Mouse (Mus musculus): ENCODE data around the gene Dhx36. TPM values are rescaled to one million over a fixed set of nuclear protein-coding genes. Genes with fewer than 3 reads are reported as not detected.

The Dhx36 gene
- polyA plus RNA-seq, 1 experiment from 2014 or later = 11.3 TPM

DNA sequence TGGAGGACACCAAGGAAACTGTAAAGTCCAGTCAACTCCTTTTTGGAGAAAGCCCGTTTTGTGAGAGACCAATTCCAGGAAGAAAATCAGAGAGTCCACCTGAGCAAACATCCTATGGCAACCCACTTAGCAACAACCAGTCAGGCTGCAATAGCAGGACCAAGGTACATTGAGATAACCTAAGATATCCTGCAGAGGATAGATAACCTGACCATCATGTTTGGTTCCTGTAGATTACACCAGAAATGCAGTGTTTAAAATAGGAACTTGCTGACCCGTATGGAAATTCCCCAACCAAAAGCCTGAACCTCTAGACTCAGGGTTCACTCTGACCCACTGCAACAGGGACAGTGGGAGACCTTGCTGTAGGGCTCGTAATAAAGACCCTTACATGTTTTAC is 42.5 kb downstream of the Dhx36 start:
- Histone ChIP-seq H3K9me3 (replicated peaks; ENCODE audit: control insufficient read depth, low read length) (no peaks in the 10 kb centered on the region), H3K4me1 (ENCODE audit: control insufficient read depth, insufficient read depth, low read length) (no peaks in the 10 kb centered on the region), H3K4me3 (replicated peaks; ENCODE audit: low read length) (no peak overlapping the region), H3K9ac (ENCODE audit: low read length) (no peak overlapping the region), H3K27me3 (ENCODE audit: control insufficient read depth, insufficient read depth, low read length) (no peaks in the 10 kb centered on the region), H3K27ac (ENCODE audit: low read length) (no peak overlapping the region), H3K36me3 (ENCODE audit: control insufficient read depth, insufficient read depth, low read length) (peaks cover 15% of the 10 kb centered on the region), H3K4me2 (ENCODE audit: low read depth, low read length) (no peak overlapping the region)
- ATAC-seq (ENCODE audit: insufficient read depth, low FRiP score) = no peak
- WGBS = 72% methylated on average over 3 of the region's 3 CpGs

DNA sequence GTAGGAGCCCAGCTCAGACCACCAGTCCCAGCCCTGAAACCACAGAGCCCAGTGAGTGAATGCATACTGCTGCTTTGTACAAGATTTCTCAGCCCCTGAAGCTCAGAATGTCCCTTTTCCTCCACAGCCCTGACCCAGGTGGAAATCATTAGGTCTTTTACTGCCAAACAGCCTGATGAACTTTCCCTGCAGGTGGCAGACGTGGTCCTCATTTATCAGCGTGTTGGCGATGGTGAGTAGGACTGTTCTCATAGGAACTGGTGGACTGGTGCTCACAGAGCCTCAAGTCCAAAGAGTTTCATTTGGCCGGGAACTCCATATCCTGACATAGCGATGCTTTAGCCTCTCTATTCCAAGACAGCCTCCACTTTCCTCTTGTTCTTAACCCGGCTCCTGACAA is 47.3 kb downstream of the Dhx36 start:
- H3K27ac ChIP-seq (ENCODE audit: low read length) = no peak overlapping the region
- H3K27me3 ChIP-seq (ENCODE audit: control insufficient read depth, insufficient read depth, low read length) = no peaks in the 10 kb centered on the region
- 0 out of 2 replicates have a peak, but pooled peaks cover 5% of the 10 kb centered on the region for H3K36me3 ChIP-seq (ENCODE audit: control insufficient read depth, insufficient read depth, low read length)
- H3K4me3 ChIP-seq (replicated peaks; ENCODE audit: low read length) = no peak overlapping the region
- no peaks in the 10 kb centered on the region for H3K9me3 ChIP-seq (replicated peaks; ENCODE audit: control insufficient read depth, low read length)
- ATAC-seq (ENCODE audit: insufficient read depth, low FRiP score) = no peak
- WGBS = 87% methylated on average over 6 of the region's 6 CpGs
- no peak overlapping the region for H3K4me2 ChIP-seq (ENCODE audit: low read depth, low read length)
- no peak overlapping the region for H3K9ac ChIP-seq (ENCODE audit: low read length)
- no peaks in the 10 kb centered on the region for H3K4me1 ChIP-seq (ENCODE audit: control insufficient read depth, insufficient read depth, low read length)

DNA sequence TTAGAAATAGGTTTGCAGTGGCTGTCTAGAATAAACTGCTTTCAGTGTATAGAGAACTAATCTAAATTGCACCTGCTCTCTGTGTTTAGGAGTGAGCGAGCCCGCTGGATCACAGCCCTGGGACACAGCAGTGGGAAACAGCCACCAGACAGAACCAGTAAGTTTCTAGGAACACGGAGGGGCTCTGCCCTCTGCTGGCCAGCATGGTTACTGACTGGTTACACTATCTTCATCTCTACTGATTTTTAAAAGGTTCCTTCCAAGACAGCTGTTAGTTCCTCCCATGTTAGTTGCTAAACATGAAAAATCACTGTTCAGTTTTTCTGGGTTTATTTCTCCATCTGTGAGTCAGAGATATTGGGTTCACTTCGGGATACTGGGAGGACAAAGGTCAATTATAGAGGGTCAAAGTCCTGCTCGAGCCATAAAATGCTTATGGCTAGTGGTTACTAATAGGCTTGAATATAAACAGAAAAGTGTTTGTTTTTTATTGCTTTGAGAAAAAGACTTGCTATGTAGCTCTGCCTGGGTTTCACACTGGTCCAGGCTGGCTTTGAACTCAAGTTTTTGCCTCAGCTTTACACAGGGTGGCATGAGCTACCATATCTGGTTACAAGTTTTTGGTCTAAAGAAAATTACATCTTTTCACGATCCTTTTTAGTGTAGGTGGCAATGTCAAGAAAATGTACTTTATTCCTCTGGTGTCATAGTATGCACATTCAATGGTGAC is 48.4 kb downstream of the Dhx36 start:
- Histone ChIP-seq H3K36me3 (ENCODE audit: control insufficient read depth, insufficient read depth, low read length) (0 out of 2 replicates have a peak, but pooled peaks cover 5% of the 10 kb centered on the region), H3K9ac (ENCODE audit: low read length) (no peak overlapping the region), H3K27ac (ENCODE audit: low read length) (no peak overlapping the region), H3K4me3 (replicated peaks; ENCODE audit: low read length) (no peak overlapping the region), H3K4me2 (ENCODE audit: low read depth, low read length) (no peak overlapping the region), H3K9me3 (replicated peaks; ENCODE audit: control insufficient read depth, low read length) (no peaks in the 10 kb centered on the region), H3K4me1 (ENCODE audit: control insufficient read depth, insufficient read depth, low read length) (no peaks in the 10 kb centered on the region), H3K27me3 (ENCODE audit: control insufficient read depth, insufficient read depth, low read length) (no peaks in the 10 kb centered on the region)
- 34% methylated on average over 6 of the region's 6 CpGs for whole genome bisulfite sequencing
- peak; percentile 72 for ATAC-seq (ENCODE audit: insufficient read depth, low FRiP score)

DNA sequence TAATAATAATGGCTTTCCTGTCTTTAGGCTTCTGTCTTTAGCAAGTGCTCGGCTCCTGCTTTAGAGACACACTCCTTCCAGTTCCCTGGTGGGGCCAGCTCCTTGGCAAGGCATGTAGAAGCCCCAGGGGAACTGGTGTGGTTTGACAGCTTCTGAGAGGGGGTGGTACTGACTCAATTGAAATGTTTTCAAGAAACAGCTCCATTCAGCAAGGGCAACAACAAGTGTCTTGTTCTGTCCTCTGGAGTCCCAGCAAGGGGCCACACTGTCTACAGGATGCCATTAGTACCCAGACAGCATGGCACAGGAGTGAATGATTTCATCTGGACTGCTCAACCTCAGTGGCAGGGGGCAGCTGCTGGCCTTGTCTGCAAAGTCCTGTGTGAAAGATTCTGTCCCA is 51.0 kb downstream of the Dhx36 start:
- Histone ChIP-seq H3K9me3 (replicated peaks; ENCODE audit: control insufficient read depth, low read length) (no peaks in the 10 kb centered on the region), H3K27me3 (ENCODE audit: control insufficient read depth, insufficient read depth, low read length) (no peaks in the 10 kb centered on the region), H3K4me1 (ENCODE audit: control insufficient read depth, insufficient read depth, low read length) (no peaks in the 10 kb centered on the region), H3K4me2 (ENCODE audit: low read depth, low read length) (no peak overlapping the region), H3K36me3 (ENCODE audit: control insufficient read depth, insufficient read depth, low read length) (no peaks in the 10 kb centered on the region), H3K4me3 (replicated peaks; ENCODE audit: low read length) (no peak overlapping the region), H3K27ac (ENCODE audit: low read length) (no peak overlapping the region), H3K9ac (ENCODE audit: low read length) (no peak overlapping the region)
- no peak for ATAC-seq (ENCODE audit: insufficient read depth, low FRiP score)
- 63% methylated on average over 1 of the region's 1 CpGs for WGBS

DNA sequence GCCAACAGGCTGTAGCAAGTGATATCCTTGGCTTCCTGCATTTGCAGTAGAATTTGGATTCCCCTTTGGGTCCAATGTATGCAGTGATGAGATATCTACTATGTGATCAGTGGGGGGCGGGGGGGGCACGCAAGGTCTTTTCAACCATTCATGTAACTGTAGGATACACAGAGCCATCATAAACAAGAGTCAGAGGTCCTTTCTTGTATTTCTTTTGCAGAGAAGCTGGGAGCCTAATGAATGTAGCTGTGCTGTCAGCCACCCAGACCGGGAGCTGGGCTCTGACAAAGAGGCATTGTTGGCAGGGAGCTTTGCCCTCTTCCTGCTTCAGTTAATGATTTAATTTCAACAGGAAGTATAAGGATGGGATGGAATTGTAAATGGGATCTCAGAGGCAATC is 52.7 kb downstream of the Dhx36 start:
- H3K4me2 ChIP-seq (ENCODE audit: low read depth, low read length) = no peak overlapping the region
- ATAC-seq (ENCODE audit: insufficient read depth, low FRiP score) = peak; percentile 38; the same call in 1 of the 2 replicates
- no peak overlapping the region for H3K9ac ChIP-seq (ENCODE audit: low read length)
- no peaks in the 10 kb centered on the region for H3K9me3 ChIP-seq (replicated peaks; ENCODE audit: control insufficient read depth, low read length)
- no peaks in the 10 kb centered on the region for H3K27me3 ChIP-seq (ENCODE audit: control insufficient read depth, insufficient read depth, low read length)
- no peaks in the 10 kb centered on the region for H3K4me1 ChIP-seq (ENCODE audit: control insufficient read depth, insufficient read depth, low read length)
- 61% methylated on average over 3 of the region's 3 CpGs for WGBS
- no peak overlapping the region for H3K4me3 ChIP-seq (replicated peaks; ENCODE audit: low read length)
- no peaks in the 10 kb centered on the region for H3K36me3 ChIP-seq (ENCODE audit: control insufficient read depth, insufficient read depth, low read length)
- peak overlapping the region; percentile 59 for H3K27ac ChIP-seq (ENCODE audit: low read length)

DNA sequence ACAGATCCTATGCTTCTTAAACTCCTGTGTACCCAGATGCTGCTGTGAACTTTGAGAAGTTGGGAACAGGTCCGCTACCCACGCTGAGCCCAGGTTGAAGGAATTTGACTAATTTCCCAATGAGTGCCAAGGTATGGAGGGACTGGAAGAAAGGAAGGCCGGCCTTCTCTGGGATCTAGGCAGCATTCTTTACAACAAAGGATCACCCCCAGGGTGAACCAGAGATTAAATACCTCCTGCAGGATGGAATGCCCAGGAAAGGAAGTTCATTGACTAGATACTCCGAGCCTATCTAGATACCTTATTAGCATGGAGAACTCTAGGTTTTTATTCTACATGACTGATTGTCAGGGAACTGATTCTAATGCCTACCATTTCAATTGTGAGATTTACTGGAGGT is 53.8 kb downstream of the Dhx36 start:
- ATAC-seq (ENCODE audit: insufficient read depth, low FRiP score) = no peak
- no peak overlapping the region for H3K9ac ChIP-seq (ENCODE audit: low read length)
- no peak overlapping the region for H3K27ac ChIP-seq (ENCODE audit: low read length)
- H3K36me3 ChIP-seq (ENCODE audit: control insufficient read depth, insufficient read depth, low read length) = no peaks in the 10 kb centered on the region
- WGBS = 72% methylated on average over 4 of the region's 4 CpGs
- no peaks in the 10 kb centered on the region for H3K27me3 ChIP-seq (ENCODE audit: control insufficient read depth, insufficient read depth, low read length)
- no peaks in the 10 kb centered on the region for H3K9me3 ChIP-seq (replicated peaks; ENCODE audit: control insufficient read depth, low read length)
- H3K4me1 ChIP-seq (ENCODE audit: control insufficient read depth, insufficient read depth, low read length) = no peaks in the 10 kb centered on the region
- H3K4me3 ChIP-seq (replicated peaks; ENCODE audit: low read length) = no peak overlapping the region
- H3K4me2 ChIP-seq (ENCODE audit: low read depth, low read length) = no peak overlapping the region

DNA sequence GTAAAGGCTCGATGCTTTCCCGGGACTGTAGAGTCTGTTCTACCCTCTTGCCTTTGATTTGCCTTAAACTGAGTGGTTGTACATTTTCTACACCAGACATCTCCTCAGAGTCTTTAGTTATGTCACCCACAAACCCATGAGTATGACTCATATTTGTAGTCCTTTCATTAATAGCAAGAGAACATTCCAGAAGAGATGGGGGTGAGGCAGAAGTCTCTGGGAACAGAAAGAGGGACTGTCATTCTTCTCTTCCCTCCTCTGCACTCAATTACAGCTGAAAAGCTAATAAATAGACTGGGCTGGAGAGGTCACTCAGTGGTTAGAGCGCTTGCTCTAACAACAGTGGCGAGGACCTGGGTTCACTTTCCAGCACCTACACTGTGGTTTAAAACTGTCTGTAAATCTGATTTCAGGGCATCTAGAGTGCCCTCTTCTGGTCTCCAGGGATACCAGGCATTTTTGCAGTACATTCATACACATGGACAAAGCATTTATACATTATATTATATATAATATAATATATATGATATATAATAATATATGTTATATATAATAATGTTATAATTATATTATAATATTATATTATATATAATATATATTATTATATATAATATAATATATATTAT is 56.8 kb downstream of the Dhx36 start:
- Histone ChIP-seq H3K27me3 (ENCODE audit: control insufficient read depth, insufficient read depth, low read length) (no peaks in the 10 kb centered on the region), H3K4me3 (replicated peaks; ENCODE audit: low read length) (no peak overlapping the region), H3K9me3 (replicated peaks; ENCODE audit: control insufficient read depth, low read length) (no peaks in the 10 kb centered on the region), H3K27ac (ENCODE audit: low read length) (no peak overlapping the region), H3K36me3 (ENCODE audit: control insufficient read depth, insufficient read depth, low read length) (no peaks in the 10 kb centered on the region), H3K9ac (ENCODE audit: low read length) (no peak overlapping the region), H3K4me1 (ENCODE audit: control insufficient read depth, insufficient read depth, low read length) (no peaks in the 10 kb centered on the region), H3K4me2 (ENCODE audit: low read depth, low read length) (no peak overlapping the region)
- WGBS = 90% methylated on average over 4 of the region's 4 CpGs
- ATAC-seq (ENCODE audit: insufficient read depth, low FRiP score) = no peak

DNA sequence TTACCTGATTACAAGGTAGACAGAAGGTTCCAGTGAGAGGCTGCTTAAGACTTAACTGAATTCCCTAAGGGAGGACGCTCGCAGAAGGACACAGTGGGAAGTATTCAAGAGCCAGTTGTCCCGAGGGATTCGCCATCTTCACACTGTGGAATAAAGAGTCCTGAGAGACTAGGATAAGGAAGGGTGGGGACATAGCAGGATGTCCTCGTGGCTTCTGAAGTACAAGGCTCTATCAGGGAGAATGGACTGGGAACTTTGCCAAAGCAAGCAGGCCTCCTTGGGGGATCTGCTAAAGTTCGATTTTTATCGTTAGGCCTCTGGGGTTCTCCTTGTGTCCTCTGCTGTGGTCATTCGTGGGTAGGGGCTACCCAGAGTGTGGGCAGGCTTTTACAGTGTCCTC is 59.7 kb downstream of the Dhx36 start:
- no peak for ATAC-seq (ENCODE audit: insufficient read depth, low FRiP score)
- H3K4me2 ChIP-seq (ENCODE audit: low read depth, low read length) = no peak overlapping the region
- no peaks in the 10 kb centered on the region for H3K27me3 ChIP-seq (ENCODE audit: control insufficient read depth, insufficient read depth, low read length)
- no peak overlapping the region for H3K9ac ChIP-seq (ENCODE audit: low read length)
- WGBS = 64% methylated on average over 8 of the region's 8 CpGs
- no peaks in the 10 kb centered on the region for H3K9me3 ChIP-seq (replicated peaks; ENCODE audit: control insufficient read depth, low read length)
- H3K4me3 ChIP-seq (replicated peaks; ENCODE audit: low read length) = no peak overlapping the region
- H3K4me1 ChIP-seq (ENCODE audit: control insufficient read depth, insufficient read depth, low read length) = no peaks in the 10 kb centered on the region
- no peaks in the 10 kb centered on the region for H3K36me3 ChIP-seq (ENCODE audit: control insufficient read depth, insufficient read depth, low read length)
- H3K27ac ChIP-seq (ENCODE audit: low read length) = no peak overlapping the region

DNA sequence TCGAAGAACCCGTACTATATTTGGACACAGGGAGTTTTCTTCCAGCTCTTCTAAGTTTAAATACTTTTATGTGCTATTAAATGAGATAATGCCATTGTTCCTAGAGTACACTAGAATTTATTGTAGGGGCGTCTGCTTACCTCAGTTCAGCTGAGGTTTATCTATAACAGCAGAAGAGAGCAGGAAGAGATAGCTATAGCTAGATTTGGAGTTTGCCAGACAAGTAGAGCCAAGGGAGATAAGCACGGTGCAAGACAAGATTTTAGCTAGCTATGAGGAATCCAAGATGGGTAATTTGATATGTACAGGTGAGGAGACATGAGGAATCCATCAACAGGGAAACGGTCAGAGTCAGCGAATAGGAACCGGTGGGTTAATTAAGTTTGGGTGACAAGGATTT is 60.5 kb downstream of the Dhx36 start:
- no peaks in the 10 kb centered on the region for H3K9me3 ChIP-seq (replicated peaks; ENCODE audit: control insufficient read depth, low read length)
- no peak overlapping the region for H3K4me2 ChIP-seq (ENCODE audit: low read depth, low read length)
- H3K27me3 ChIP-seq (ENCODE audit: control insufficient read depth, insufficient read depth, low read length) = no peaks in the 10 kb centered on the region
- H3K27ac ChIP-seq (ENCODE audit: low read length) = no peak overlapping the region
- H3K36me3 ChIP-seq (ENCODE audit: control insufficient read depth, insufficient read depth, low read length) = no peaks in the 10 kb centered on the region
- no peak overlapping the region for H3K9ac ChIP-seq (ENCODE audit: low read length)
- no peak for ATAC-seq (ENCODE audit: insufficient read depth, low FRiP score)
- no peak overlapping the region for H3K4me3 ChIP-seq (replicated peaks; ENCODE audit: low read length)
- WGBS = 79% methylated on average over 7 of the region's 7 CpGs
- H3K4me1 ChIP-seq (ENCODE audit: control insufficient read depth, insufficient read depth, low read length) = no peaks in the 10 kb centered on the region
